1 mouse cellular context compared by ENCODE assay signal in genomic region chr17:28347327-28347726, GRCm38 (mm10).
TF ChIP-seq lines count a peak whose summit lies in the region.

No protein-coding gene starts in this region.

TF ChIP-seq in myocyte, 11 proteins besides CTCF, POLR2A, EP300 and RAD21 (continued from another document):
- no peak for TF ChIP-seq MYOG (IDR thresholded peaks at IDR 0.05; ENCODE audit: control insufficient read depth in 1 of 3, insufficient read depth in 1 of 3, insufficient read length in 2 of 3, low read depth in 2 of 3)
- TF ChIP-seq CEBPB (IDR thresholded peaks at IDR 0.05; ENCODE audit: insufficient read depth, poor library complexity, severe bottlenecking), result no peak
- no peak for TF ChIP-seq POLR2AphosphoS2 (IDR thresholded peaks at IDR 0.05; ENCODE audit: insufficient read length, low read depth)
- TF ChIP-seq MYOD1 (IDR thresholded peaks at IDR 0.05; ENCODE audit: control insufficient read depth in 1 of 3, insufficient read length in 2 of 3, low read depth in 2 of 3), result no peak
- no peak for TF ChIP-seq USF1 (IDR thresholded peaks at IDR 0.05; ENCODE audit: low read depth)
TF ChIP-seq in myocyte: peak in this region for 0.
